Mouse (Mus musculus) limb, embryonic 12.5 days (tissue): Measurements from ENCODE around the gene Rad21l. TPM values are rescaled to one million over a fixed set of nuclear protein-coding genes. Genes with fewer than 3 reads are reported as not detected.
"Not testable (repeated sequence)": the region's sequence is repeated elsewhere in the genome, so short reads cannot be mapped to it uniquely, and the experiment has no call there.

Experiments used
- ATAC-seq: fragments of 200-750 bp; cut with Nextera tagmentation; 2 replicates; pipeline ENCODE4 v1.8.0; 2017; ENCODE audit warnings: low read depth, moderate TSS enrichment; ENCODE audit not compliant: insufficient number of reproducible peaks, insufficient read depth, low FRiP score, low TSS enrichment
- H3K27ac ChIP-seq: fragments of 300-500 bp; sonication (generic); 2 replicates; pipeline ENCODE4 v1.5.1; 2016; ENCODE audit warnings: mild to moderate bottlenecking, moderate library complexity
- H3K27me3 ChIP-seq: fragments of 300-500 bp; sonication (generic); 2 replicates; pipeline ENCODE4 v1.6.1; 2016; ENCODE audit warnings: mild to moderate bottlenecking, moderate library complexity
- H3K36me3 ChIP-seq: fragments of 300-500 bp; sonication (generic); 2 replicates; pipeline ENCODE4 v1.6.1; 2016; ENCODE audit warnings: mild to moderate bottlenecking, moderate library complexity
- H3K4me1 ChIP-seq: fragments of 300-500 bp; sonication (generic); replicated peaks from 2 replicates; pipeline ENCODE4 v1.6.1; 2016
- H3K4me2 ChIP-seq: fragments of 300-500 bp; sonication (generic); 2 replicates; pipeline ENCODE4 v1.6.1; 2016; ENCODE audit warnings: mild to moderate bottlenecking, moderate library complexity
- H3K4me3 ChIP-seq: fragments of 300-500 bp; sonication (generic); replicated peaks from 2 replicates; pipeline ENCODE4 v1.5.1; 2016; ENCODE audit warnings: mild to moderate bottlenecking
- H3K9ac ChIP-seq: fragments of 300-500 bp; sonication (generic); replicated peaks from 2 replicates; pipeline ENCODE4 v1.6.1; 2016; ENCODE audit warnings: mild to moderate bottlenecking, moderate library complexity
- H3K9me3 ChIP-seq: fragments of 300-500 bp; sonication (generic); 2 replicates; pipeline ENCODE4 v1.6.1; 2016; ENCODE audit warnings: mild to moderate bottlenecking, moderate library complexity
- WGBS: fragments of 180-500 bp; shearing (Covaris S2); methylation state at CpG from one replicate; pipeline ENCODE4 v1.1.7; 2016; 5-methylcytosine and 5-hydroxymethylcytosine counted together
- polyA plus RNA-seq: library from polyadenylated mRNA; unstranded; fragments of >200 nt; fragmentation: Nextera tagmentation; extraction: Ambion mirVana; gene quantifications from 2 replicates; pipeline ENCODE4 v1.2.1, GENCODE M21; 2016

Rad21l gene
- polyA plus RNA-seq, 1 experiment from 2014 or later: not detected

- peaks cover 17% of the 10 kb centered on the region for H3K27me3 ChIP-seq
- WGBS: 87% methylated on average over 7 of the region's 7 CpGs
- H3K9ac ChIP-seq: no peak overlapping the region
- H3K27ac ChIP-seq: no peak overlapping the region
- no peaks in the 10 kb centered on the region for H3K4me1 ChIP-seq
- no peak for ATAC-seq
- no peak overlapping the region for H3K4me3 ChIP-seq
- no peaks in the 10 kb centered on the region for H3K36me3 ChIP-seq
- no peak overlapping the region for H3K4me2 ChIP-seq
- no peaks in the 10 kb centered on the region for H3K9me3 ChIP-seq
Measured at GRCm38 (mm10) chr2:151626296-151626695, 42.0 kb downstream of the Rad21l start.

GRCm38 (mm10) chr2:151623776-151624175 is 44.6 kb downstream of the Rad21l start:
- ATAC-seq: no peak
- no peak overlapping the region for H3K4me3 ChIP-seq
- no peak overlapping the region for H3K9ac ChIP-seq
- no peaks in the 10 kb centered on the region for H3K4me1 ChIP-seq
- H3K36me3 ChIP-seq: no peaks in the 10 kb centered on the region
- H3K4me2 ChIP-seq: no peak overlapping the region
- no peak overlapping the region for H3K27ac ChIP-seq
- 32% methylated on average over 3 of the region's 3 CpGs for WGBS
- H3K9me3 ChIP-seq: no peaks in the 10 kb centered on the region
- H3K27me3 ChIP-seq: no peaks in the 10 kb centered on the region

GRCm38 (mm10) chr2:151616551-151617329 is 51.6 kb downstream of the Rad21l start:
- H3K4me1 ChIP-seq: 0 out of 2 replicates have a peak, but pooled peaks cover 5% of the 10 kb centered on the region
- no peak overlapping the region for H3K27ac ChIP-seq
- no peak for ATAC-seq
- no peaks in the 10 kb centered on the region for H3K27me3 ChIP-seq
- no peaks in the 10 kb centered on the region for H3K36me3 ChIP-seq
- no peak overlapping the region for H3K9ac ChIP-seq
- no peaks in the 10 kb centered on the region for H3K9me3 ChIP-seq
- H3K4me2 ChIP-seq: no peak overlapping the region
- H3K4me3 ChIP-seq: no peak overlapping the region
- 68% methylated on average over 6 of the region's 6 CpGs for WGBS

GRCm38 (mm10) chr2:151615779-151616178 is 52.6 kb downstream of the Rad21l start:
- H3K4me1 ChIP-seq, H3K36me3 ChIP-seq, ATAC-seq, H3K9me3 ChIP-seq, H3K27ac ChIP-seq, H3K4me2 ChIP-seq, H3K9ac ChIP-seq, H3K27me3 ChIP-seq, H3K4me3 ChIP-seq: not testable (repeated sequence)
- 77% methylated on average over 8 of the region's 8 CpGs for WGBS

GRCm38 (mm10) chr2:151609974-151610373 is 58.4 kb downstream of the Rad21l start:
- no peak overlapping the region for H3K4me2 ChIP-seq
- no peak overlapping the region for H3K27ac ChIP-seq
- H3K9me3 ChIP-seq: no peaks in the 10 kb centered on the region
- H3K4me1 ChIP-seq: peaks cover 11% of the 10 kb centered on the region
- no peak overlapping the region for H3K9ac ChIP-seq
- H3K4me3 ChIP-seq: no peak overlapping the region
- no peaks in the 10 kb centered on the region for H3K36me3 ChIP-seq
- no peaks in the 10 kb centered on the region for H3K27me3 ChIP-seq
- no peak for ATAC-seq
- WGBS: 43% methylated on average over 3 of the region's 3 CpGs

GRCm38 (mm10) chr2:151608435-151608834 is 59.9 kb downstream of the Rad21l start:
- H3K27ac ChIP-seq: no peak overlapping the region
- ATAC-seq: no peak
- H3K4me3 ChIP-seq: no peak overlapping the region
- 71% methylated on average over 1 of the region's 1 CpGs for WGBS
- H3K9me3 ChIP-seq: no peaks in the 10 kb centered on the region
- no peaks in the 10 kb centered on the region for H3K27me3 ChIP-seq
- no peak overlapping the region for H3K4me2 ChIP-seq
- no peaks in the 10 kb centered on the region for H3K36me3 ChIP-seq
- no peak overlapping the region for H3K9ac ChIP-seq
- peaks cover 22% of the 10 kb centered on the region for H3K4me1 ChIP-seq

- H3K9me3 ChIP-seq: no peaks in the 10 kb centered on the region
- H3K4me1 ChIP-seq: peaks cover 29% of the 10 kb centered on the region
- H3K36me3 ChIP-seq: no peaks in the 10 kb centered on the region
- peak; percentile 74 for ATAC-seq
- no peak overlapping the region for H3K9ac ChIP-seq
- H3K27me3 ChIP-seq: 0 out of 2 replicates have a peak, but pooled peaks cover 3% of the 10 kb centered on the region
- peak overlapping the region; percentile 31 for H3K4me2 ChIP-seq
- H3K27ac ChIP-seq: peak overlapping the region; percentile 72
- no peak overlapping the region for H3K4me3 ChIP-seq
- WGBS: 40% methylated on average over 10 of the region's 11 CpGs
Measured at GRCm38 (mm10) chr2:151605437-151605987, 62.8 kb downstream of the Rad21l start.

GRCm38 (mm10) chr2:151603630-151604029 is 64.7 kb downstream of the Rad21l start:
- Histone ChIP-seq H3K4me2 (no peak overlapping the region), H3K4me1 (peaks cover 29% of the 10 kb centered on the region), H3K4me3 (no peak overlapping the region), H3K27ac (no peak overlapping the region), H3K9ac (no peak overlapping the region), H3K9me3 (no peaks in the 10 kb centered on the region), H3K27me3 (peaks cover 11% of the 10 kb centered on the region; the same call in 1 of the 2 replicates), H3K36me3 (no peaks in the 10 kb centered on the region)
- ATAC-seq: no peak
- WGBS: 49% methylated on average over 4 of the region's 4 CpGs

GRCm38 (mm10) chr2:151602106-151602505 is 66.2 kb downstream of the Rad21l start:
- Histone ChIP-seq H3K4me2 (no peak overlapping the region), H3K27me3 (peaks cover 11% of the 10 kb centered on the region; the same call in 1 of the 2 replicates), H3K9ac (no peak overlapping the region), H3K36me3 (no peaks in the 10 kb centered on the region), H3K9me3 (no peaks in the 10 kb centered on the region), H3K27ac (no peak overlapping the region), H3K4me3 (no peak overlapping the region), H3K4me1 (peaks cover 29% of the 10 kb centered on the region)
- no peak for ATAC-seq
- 84% methylated on average over 4 of the region's 4 CpGs for WGBS

GRCm38 (mm10) chr2:151598068-151598467 is 70.3 kb downstream of the Rad21l start:
- WGBS: 66% methylated on average over 2 of the region's 2 CpGs
- H3K9ac ChIP-seq: no peak overlapping the region
- H3K4me2 ChIP-seq: no peak overlapping the region
- no peak for ATAC-seq
- H3K4me1 ChIP-seq: peaks cover 4% of the 10 kb centered on the region; the same call in 1 of the 2 replicates
- H3K9me3 ChIP-seq: no peaks in the 10 kb centered on the region
- H3K27me3 ChIP-seq: peaks cover 15% of the 10 kb centered on the region; the same call in 1 of the 2 replicates
- no peak overlapping the region for H3K4me3 ChIP-seq
- H3K27ac ChIP-seq: no peak overlapping the region
- H3K36me3 ChIP-seq: no peaks in the 10 kb centered on the region
